In the genomic region with DNA sequence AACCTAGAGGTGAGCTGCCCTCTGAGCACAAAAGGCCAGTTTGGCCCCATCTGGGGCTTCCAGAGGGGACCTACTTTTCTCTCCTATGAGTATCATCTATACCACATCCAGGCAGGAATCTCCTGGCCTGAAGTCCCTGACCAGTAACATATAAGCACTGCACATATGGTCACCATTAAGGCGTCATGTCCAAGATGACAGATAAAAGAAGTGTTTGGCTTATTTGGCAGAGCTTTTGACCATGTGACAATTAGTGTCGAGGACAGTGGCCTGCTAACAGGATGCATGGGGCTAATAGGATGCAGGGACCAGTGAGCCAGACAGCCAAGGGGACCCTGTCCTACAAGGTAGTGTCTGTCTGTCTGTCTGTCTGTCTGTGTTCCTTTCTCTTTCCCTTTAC, we compare ENCODE assay signal across 36 mouse cellular contexts. TPM values are rescaled to one million over a fixed set of nuclear protein-coding genes. Genes with fewer than 3 reads are reported as not detected.
DNase-seq lines count a peak whose midpoint lies in the region; ATAC-seq lines count a peak whose summit lies in the region.
"Had no signal": no experiment of that assay in that cellular context is flagged by ENCODE, and none has a peak within 500 bp of the region (broad histone marks: within the 10 kb centered on the region; RNA-seq: fewer than 3 reads in every experiment).

No protein-coding gene starts in this region.

- DNase-seq in hindbrain, embryonic 10.5 days (ENCODE audit: low spot score), result no peak
- DNase-seq in limb, embryonic 10.5 days (ENCODE audit: low spot score), result no peak
- no peak for DNase-seq in layer of hippocampus, adult 8-10 months (ENCODE audit: low spot score in 2 of 2)
- no peak for DNase-seq in urinary bladder, postnatal 14 days (ENCODE audit: low spot score)
- DNase-seq in cerebellum, adult 9-11 months, result no peak
- DNase-seq: adrenal gland, adult 2 months; adrenal gland, postnatal 36 days; cerebellum, adult 18-20 months; cerebellum, postnatal 25 days; gastrocnemius, postnatal 36 days; heart, adult 18-20 months; heart, postnatal 36 days; kidney, adult 9 months; kidney, postnatal 10 days; lung, postnatal 36 days; thymus, adult 2 months; thymus, postnatal 36 days had no signal

- H3K36me3 ChIP-seq in hindbrain, embryonic 10.5 days, result no peaks in the 10 kb centered on the region
- H3K36me3 ChIP-seq in hindbrain, embryonic 16.5 days (ENCODE audit: control insufficient read depth, insufficient read depth, low read length), result no peaks in the 10 kb centered on the region
- H3K36me3 ChIP-seq in embryonic facial prominence, embryonic 12.5 days, result no peaks in the 10 kb centered on the region
- H3K36me3 ChIP-seq in limb, embryonic 10.5 days, result peaks cover 11% of the 10 kb centered on the region
- H3K36me3 ChIP-seq: forebrain, embryonic 15.5 days; hindbrain, embryonic 13.5 days; liver, embryonic 15.5 days; lung, embryonic 15.5 days; midbrain, embryonic 12.5 days; neural tube, embryonic 13.5 days had no signal

- H3K27ac ChIP-seq in hindbrain, embryonic 10.5 days, result peak overlapping the region; percentile 73; the same call in 1 of the 2 replicates
- no peak overlapping the region for H3K27ac ChIP-seq in hindbrain, embryonic 16.5 days (ENCODE audit: low read depth, low read length)
- H3K27ac ChIP-seq in embryonic facial prominence, embryonic 12.5 days, result peak overlapping the region; percentile 84
- H3K27ac ChIP-seq in limb, embryonic 10.5 days, result peak overlapping the region; percentile 84
- H3K27ac ChIP-seq: forebrain, embryonic 15.5 days; hindbrain, embryonic 13.5 days; left cerebral cortex, adult 2 months; liver, embryonic 15.5 days; lung, embryonic 15.5 days; midbrain, embryonic 12.5 days had no signal

- H3K4me2 ChIP-seq in hindbrain, embryonic 16.5 days (ENCODE audit: low read length), result no peak overlapping the region
- H3K4me2 ChIP-seq in embryonic facial prominence, embryonic 12.5 days (replicated peaks), result no peak overlapping the region
- H3K4me2 ChIP-seq: forebrain, embryonic 15.5 days; heart, embryonic 11.5 days; hindbrain, embryonic 13.5 days; liver, embryonic 15.5 days; lung, embryonic 15.5 days; midbrain, embryonic 12.5 days; neural tube, embryonic 13.5 days had no signal

- no peaks in the 10 kb centered on the region for H3K9me3 ChIP-seq in hindbrain, embryonic 10.5 days
- H3K9me3 ChIP-seq in hindbrain, embryonic 16.5 days (ENCODE audit: control insufficient read depth, low read length), result no peaks in the 10 kb centered on the region
- H3K9me3 ChIP-seq in embryonic facial prominence, embryonic 12.5 days, result no peaks in the 10 kb centered on the region
- H3K9me3 ChIP-seq in limb, embryonic 10.5 days (replicated peaks), result no peaks in the 10 kb centered on the region
- H3K9me3 ChIP-seq: forebrain, embryonic 15.5 days; hindbrain, embryonic 13.5 days; liver, embryonic 15.5 days; lung, embryonic 15.5 days; midbrain, embryonic 12.5 days; neural tube, embryonic 13.5 days had no signal

- H3K9ac ChIP-seq in hindbrain, embryonic 16.5 days (ENCODE audit: low read depth, low read length), result no peak overlapping the region
- no peak overlapping the region for H3K9ac ChIP-seq in embryonic facial prominence, embryonic 12.5 days
- H3K9ac ChIP-seq: forebrain, embryonic 15.5 days; hindbrain, embryonic 13.5 days; liver, embryonic 15.5 days; lung, embryonic 15.5 days; midbrain, embryonic 12.5 days; neural tube, embryonic 13.5 days had no signal

- WGBS in hindbrain, embryonic 10.5 days, result 71% methylated on average over 2 of the region's 2 CpGs
- WGBS in hindbrain, embryonic 16.5 days, result 55% methylated on average over 2 of the region's 2 CpGs
- 18% methylated on average over 2 of the region's 2 CpGs for WGBS in embryonic facial prominence, embryonic 12.5 days
- WGBS in limb, embryonic 10.5 days, result 33% methylated on average over 2 of the region's 2 CpGs

- ATAC-seq in hindbrain, embryonic 16.5 days, result no peak
- no peak for ATAC-seq in embryonic facial prominence, embryonic 12.5 days (ENCODE audit: insufficient number of reproducible peaks, insufficient read depth, low FRiP score, low TSS enrichment)
- ATAC-seq: activated CD4-positive, CD25-positive, alpha-beta regulatory T cell, adult 4 months; CD4-positive, CD25-positive, alpha-beta regulatory T cell, adult 4 months; forebrain, embryonic 15.5 days; intestine, postnatal 0 days had no signal

- H3K4me3 ChIP-seq in hindbrain, embryonic 10.5 days, result no peak overlapping the region
- H3K4me3 ChIP-seq in hindbrain, embryonic 16.5 days (ENCODE audit: low read length), result no peak overlapping the region
- no peak overlapping the region for H3K4me3 ChIP-seq in embryonic facial prominence, embryonic 12.5 days
- no peak overlapping the region for H3K4me3 ChIP-seq in limb, embryonic 10.5 days
- H3K4me3 ChIP-seq: forebrain, embryonic 15.5 days; gastrocnemius, adult 2 months; hindbrain, embryonic 13.5 days; left cerebral cortex, adult 2 months; liver, embryonic 15.5 days; lung, embryonic 15.5 days; midbrain, embryonic 12.5 days; neural tube, embryonic 13.5 days had no signal

- H3K27me3 ChIP-seq in hindbrain, embryonic 10.5 days (ENCODE audit: insufficient read depth, poor library complexity, severe bottlenecking), result peaks cover 61% of the 10 kb centered on the region
- H3K27me3 ChIP-seq in hindbrain, embryonic 16.5 days (replicated peaks; ENCODE audit: control insufficient read depth, insufficient read depth, low read length), result no peaks in the 10 kb centered on the region
- no peaks in the 10 kb centered on the region for H3K27me3 ChIP-seq in embryonic facial prominence, embryonic 12.5 days
- H3K27me3 ChIP-seq in limb, embryonic 10.5 days (ENCODE audit: low read depth, poor library complexity, severe bottlenecking), result no peaks in the 10 kb centered on the region
- H3K27me3 ChIP-seq: forebrain, embryonic 15.5 days; liver, embryonic 15.5 days; lung, embryonic 15.5 days had no signal

- H3K4me1 ChIP-seq in hindbrain, embryonic 10.5 days (replicated peaks), result peaks cover 63% of the 10 kb centered on the region
- peaks cover 22% of the 10 kb centered on the region for H3K4me1 ChIP-seq in hindbrain, embryonic 16.5 days (ENCODE audit: control insufficient read depth, insufficient read depth, low read depth, low read length)
- H3K4me1 ChIP-seq in embryonic facial prominence, embryonic 12.5 days, result peaks cover 60% of the 10 kb centered on the region
- peaks cover 83% of the 10 kb centered on the region for H3K4me1 ChIP-seq in limb, embryonic 10.5 days
- H3K4me1 ChIP-seq: liver, embryonic 15.5 days had no signal

RNA-seq across cellular contexts. Expression of a gene that starts 50.0 kb away (rescaled TPM):
- polyA plus RNA-seq in hindbrain, embryonic 10.5 days (2016; fragmentation: Nextera tagmentation; extraction: Ambion mirVana), result not detected in 2 replicates
- polyA plus RNA-seq in hindbrain, embryonic 16.5 days (2015; fragmentation: Nextera tagmentation; extraction: Ambion mirVana), result not detected in 2 replicates
- not detected in 2 replicates for polyA plus RNA-seq in embryonic facial prominence, embryonic 12.5 days (2016; fragmentation: Nextera tagmentation; extraction: Ambion mirVana)
- 0.18 TPM in 1 of 2 replicates, not detected in the other for polyA plus RNA-seq in limb, embryonic 10.5 days (2016; fragmentation: Nextera tagmentation; extraction: Ambion mirVana)
- total RNA-seq in layer of hippocampus, adult 8-10 months (2022), result under 1 TPM in 2 of 4 experiments, not detected in 2; 0.64 to 0.94 TPM
- total RNA-seq: adrenal gland, adult 2 months; adrenal gland, postnatal 36 days; gastrocnemius, adult 2 months; gastrocnemius, postnatal 36 days; heart, adult 18-20 months; heart, postnatal 36 days; left cerebral cortex, adult 2 months; left cerebral cortex, postnatal 25 days; liver, adult 2 months; megakaryocyte, adult 5-6 weeks had no signal
- polyA plus RNA-seq: activated CD4-positive, CD25-positive, alpha-beta regulatory T cell, adult 4 months; adrenal gland, adult 2 months; brain, embryonic 14.5 days; CD4-positive, CD25-positive, alpha-beta regulatory T cell, adult 4 months; hindbrain, embryonic 13.5 days; intestine, postnatal 0 days; large intestine, adult 2 months; liver, adult 2 months; liver, embryonic 15.5 days; lung, embryonic 15.5 days; midbrain, embryonic 12.5 days; neural tube, embryonic 13.5 days; thymus, adult 2 months had no signal
